Comparison of ENCODE assay signal across 7 mouse cellular contexts in genomic region chr9:57420321-57421120, GRCm38 (mm10). TPM values are rescaled to one million over a fixed set of nuclear protein-coding genes. Genes with fewer than 3 reads are reported as not detected.
DNase-seq lines count a peak whose midpoint lies in the region; ATAC-seq and TF ChIP-seq lines count a peak whose summit lies in the region.

No protein-coding gene starts in this region.

- no peak overlapping the region for H3K4me2 ChIP-seq in embryonic facial prominence, embryonic 12.5 days (replicated peaks)

- peak; percentile 98 for DNase-seq in adrenal gland, adult 8-10 months
- peak; percentile 97 to 98 for DNase-seq in heart, adult 18-20 months
- peak; percentile 77 for DNase-seq in kidney, adult 18-20 months
- DNase-seq in left cerebral cortex, postnatal 4 days, result peak; percentile 91
- DNase-seq in mesoderm, embryonic 11.5 days (ENCODE audit: low read depth, low spot score), result peak; percentile 64
- peak; percentile 18 to 41 for DNase-seq in spleen, adult 2 months (ENCODE audit: low read depth in 1 of 2, low spot score in 2 of 2)

- no peak overlapping the region for H3K4me3 ChIP-seq in embryonic facial prominence, embryonic 12.5 days
- H3K4me3 ChIP-seq in spleen, adult 2 months (ENCODE audit: extremely low read depth, insufficient read depth, insufficient read length), result peak overlapping the region; percentile 47; the same call in 1 of the 2 replicates

- TF ChIP-seq CTCF in spleen, adult 2 months (IDR thresholded peaks at IDR 0.05; ENCODE audit: extremely low read depth, insufficient read depth, insufficient read length, insufficient replicate concordance), result no peak

- 44% methylated on average over 20 of the region's 20 CpGs for WGBS in embryonic facial prominence, embryonic 12.5 days
- WGBS in spleen, adult 2 months, result 32% methylated on average over 20 of the region's 20 CpGs

- TF ChIP-seq POLR2A in spleen, adult 2 months (IDR thresholded peaks at IDR 0.05; ENCODE audit: low read depth, low read length), result no peak

- H3K27me3 ChIP-seq in embryonic facial prominence, embryonic 12.5 days, result no peaks in the 10 kb centered on the region
- H3K27me3 ChIP-seq in spleen, adult 2 months (ENCODE audit: control insufficient read depth, insufficient read depth, low read length), result no peaks in the 10 kb centered on the region

- ATAC-seq in embryonic facial prominence, embryonic 12.5 days (ENCODE audit: insufficient number of reproducible peaks, insufficient read depth, low FRiP score, low TSS enrichment), result peak; percentile 72

- 0 out of 2 replicates have a peak, but pooled peaks cover 2% of the 10 kb centered on the region for H3K36me3 ChIP-seq in embryonic facial prominence, embryonic 12.5 days
- no peaks in the 10 kb centered on the region for H3K36me3 ChIP-seq in spleen, adult 2 months (ENCODE audit: control insufficient read depth, insufficient read depth, low read length)

- no peak overlapping the region for H3K9ac ChIP-seq in embryonic facial prominence, embryonic 12.5 days

- H3K27ac ChIP-seq in embryonic facial prominence, embryonic 12.5 days, result peak overlapping the region; percentile 86
- peak overlapping the region; percentile 90 for H3K27ac ChIP-seq in spleen, adult 2 months (ENCODE audit: insufficient read depth, low read length)

- intact Hi-C loops in left cerebral cortex, postnatal 4 days (cut with DNase I), result no loop called here

- H3K4me1 ChIP-seq in embryonic facial prominence, embryonic 12.5 days, result peaks cover 17% of the 10 kb centered on the region
- H3K4me1 ChIP-seq in spleen, adult 2 months (ENCODE audit: control insufficient read depth, insufficient read depth, insufficient read length), result peaks cover 19% of the 10 kb centered on the region

- no peaks in the 10 kb centered on the region for H3K9me3 ChIP-seq in embryonic facial prominence, embryonic 12.5 days

RNA-seq across cellular contexts. Expression of gene Ppcdc, which starts 19.4 kb away (rescaled TPM):
- 10 to 100 TPM; 20.8 to 35.1 (median 25.2) TPM for total RNA-seq in adrenal gland, adult 8-10 months (2022)
- 25.9 and 30.3 TPM in 2 replicates for polyA plus RNA-seq in embryonic facial prominence, embryonic 12.5 days (2016; fragmentation: Nextera tagmentation; extraction: Ambion mirVana)
- total RNA-seq in heart, adult 18-20 months (2021), result 1 to 10 TPM; 7.8 to 8.6 TPM
- 10 to 100 TPM; 12.9 to 14.6 TPM for total RNA-seq in left cerebral cortex, postnatal 4 days (2021)
- polyA plus RNA-seq in spleen, adult 2 months (2012; rRNA removed), result 53.8 and 67.0 TPM in 2 replicates

RNA-seq across cellular contexts. Expression of gene Scamp5, which starts 47.3 kb away (rescaled TPM):
- 10 to 100 TPM; 12.4 to 30.5 (median 21.9) TPM for total RNA-seq in adrenal gland, adult 8-10 months (2022)
- polyA plus RNA-seq in embryonic facial prominence, embryonic 12.5 days (2016; fragmentation: Nextera tagmentation; extraction: Ambion mirVana), result 15.6 and 16.1 TPM in 2 replicates
- 1 to 10 TPM; 5.7 TPM for total RNA-seq in heart, adult 18-20 months (2021)
- 100 to 1,000 TPM; 251 to 281 TPM for total RNA-seq in left cerebral cortex, postnatal 4 days (2021)
- polyA plus RNA-seq in spleen, adult 2 months (2012; rRNA removed), result 12.4 and 19.3 TPM in 2 replicates

Comparison
In these comparisons a context has a peak if more than half of its experiments do, and no peak if none do; other contexts are left out.
1. DNase-seq: peak in every context shown above with its lines; median percentile 98 in adrenal gland, adult 8-10 months; 98 in heart, adult 18-20 months; 91 in left cerebral cortex, postnatal 4 days; 77 in kidney, adult 18-20 months; 64 in mesoderm, embryonic 11.5 days; 30 in spleen, adult 2 months.
2. RNA of gene Scamp5, which starts 47.3 kb away (total RNA-seq): 251 to 281 TPM in left cerebral cortex, postnatal 4 days; 12.4 to 30.5 TPM in adrenal gland, adult 8-10 months and 5.7 TPM in heart, adult 18-20 months; every median in the first group is over 4 times any median in the second.